Comparison of ENCODE assay signal across 15 mouse cellular contexts in the genomic region with DNA sequence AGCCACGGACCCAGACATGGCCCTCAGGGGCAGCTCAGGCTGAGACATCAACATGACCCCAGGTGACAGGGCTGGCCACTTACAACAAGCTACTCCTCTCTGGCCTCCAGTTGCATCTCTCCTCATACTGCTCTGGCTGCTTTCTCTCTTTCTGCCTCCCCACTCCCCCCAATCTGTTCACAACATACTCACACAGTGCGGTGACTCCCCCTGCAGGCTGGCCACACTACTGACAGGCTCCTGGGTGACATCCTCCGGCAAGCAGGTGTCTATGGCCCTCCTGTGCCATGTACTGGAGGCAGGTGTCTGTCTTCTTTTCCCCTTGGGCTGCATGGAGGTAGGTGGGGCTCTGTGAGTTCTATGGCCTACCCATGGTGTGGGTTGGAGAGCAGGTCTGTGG. TPM values are rescaled to one million over a fixed set of nuclear protein-coding genes. Genes with fewer than 3 reads are reported as not detected.
A peak's percentile ranks its signal among the peaks of the same experiment; 100 is the strongest.
DNase-seq lines count a peak whose midpoint lies in the region; ATAC-seq and TF ChIP-seq lines count a peak whose summit lies in the region.
"Had no signal": no experiment of that assay in that cellular context is flagged by ENCODE, and none has a peak within 500 bp of the region (broad histone marks: within the 10 kb centered on the region; RNA-seq: fewer than 3 reads in every experiment).

No protein-coding gene starts in this region.

- H3K27me3 ChIP-seq in kidney, postnatal 0 days (ENCODE audit: insufficient read depth, low read length), result no peaks in the 10 kb centered on the region
- no peaks in the 10 kb centered on the region for H3K27me3 ChIP-seq in stomach, postnatal 0 days (ENCODE audit: control insufficient read depth, insufficient read depth, low read length)

- no peak overlapping the region for H3K27ac ChIP-seq in kidney, postnatal 0 days
- no peak overlapping the region for H3K27ac ChIP-seq in stomach, postnatal 0 days (replicated peaks)
- H3K27ac ChIP-seq: liver, embryonic 13.5 days had no signal

- H3K4me3 ChIP-seq in kidney, postnatal 0 days (replicated peaks; ENCODE audit: low read depth, low read length), result no peak overlapping the region
- no peak overlapping the region for H3K4me3 ChIP-seq in stomach, postnatal 0 days (ENCODE audit: low read depth, low read length)
- H3K4me3 ChIP-seq: liver, embryonic 13.5 days; megakaryocyte, embryonic 14.5 days had no signal

- DNase-seq in kidney, postnatal 0 days (ENCODE audit: low spot score), result no peak
- DNase-seq in kidney, postnatal 14 days, result no peak
- DNase-seq in CD4-positive helper T cell, adult 2 months (ENCODE audit: low read depth, low spot score), result peak; percentile 34
- peak; percentile 35 for DNase-seq in R1 (ENCODE audit: low read depth, low spot score)
- no peak for DNase-seq in stomach, postnatal 0 days (ENCODE audit: low spot score)
- no peak for DNase-seq in left cerebral cortex, adult 8-10 months (ENCODE audit: low spot score in 2 of 2)
- no peak for DNase-seq in spleen, postnatal 4 days (ENCODE audit: low spot score in 2 of 2)
- DNase-seq: cerebellum, adult 8-10 months; heart, adult 11 months; heart, postnatal 10 days; liver, embryonic 13.5 days; right cerebral cortex, postnatal 25 days had no signal

- no peak overlapping the region for H3K4me2 ChIP-seq in kidney, postnatal 0 days (ENCODE audit: low read length)
- no peak overlapping the region for H3K4me2 ChIP-seq in stomach, postnatal 0 days (replicated peaks; ENCODE audit: low read depth)
- H3K4me2 ChIP-seq: liver, embryonic 13.5 days had no signal

- TF ChIP-seq EP300 in stomach, postnatal 0 days (optimal IDR thresholded peaks at IDR 0.05), result no peak

- 0 out of 2 replicates have a peak, but pooled peaks cover 5% of the 10 kb centered on the region for H3K36me3 ChIP-seq in kidney, postnatal 0 days (ENCODE audit: insufficient read depth, low read length)
- 0 out of 2 replicates have a peak, but pooled peaks cover 6% of the 10 kb centered on the region for H3K36me3 ChIP-seq in stomach, postnatal 0 days (ENCODE audit: control insufficient read depth, insufficient read depth, low read length)
- H3K36me3 ChIP-seq: G1E; liver, embryonic 13.5 days had no signal

- 84% methylated on average over 3 of the region's 3 CpGs for WGBS in kidney, postnatal 0 days
- WGBS in stomach, postnatal 0 days, result 83% methylated on average over 3 of the region's 3 CpGs

- peak; percentile 7; the same call in 1 of the 2 replicates for TF ChIP-seq CTCF in kidney, postnatal 0 days (IDR thresholded peaks at IDR 0.05; ENCODE audit: low read depth)
- peak; percentile 42 for TF ChIP-seq CTCF in stomach, postnatal 0 days (IDR thresholded peaks at IDR 0.05; ENCODE audit: low read depth)

- H3K4me1 ChIP-seq in kidney, postnatal 0 days (replicated peaks; ENCODE audit: insufficient read depth, low read length), result no peaks in the 10 kb centered on the region
- no peaks in the 10 kb centered on the region for H3K4me1 ChIP-seq in stomach, postnatal 0 days (replicated peaks; ENCODE audit: control insufficient read depth, insufficient read depth)

- H3K9ac ChIP-seq in kidney, postnatal 0 days (ENCODE audit: low read depth, low read length), result no peak overlapping the region
- no peak overlapping the region for H3K9ac ChIP-seq in stomach, postnatal 0 days (ENCODE audit: low read length)
- H3K9ac ChIP-seq: liver, embryonic 13.5 days had no signal

- H3K9me3 ChIP-seq in kidney, postnatal 0 days (replicated peaks; ENCODE audit: low read length), result no peaks in the 10 kb centered on the region
- no peaks in the 10 kb centered on the region for H3K9me3 ChIP-seq in stomach, postnatal 0 days (ENCODE audit: control insufficient read depth, low read length)
- H3K9me3 ChIP-seq: G1E; liver, embryonic 13.5 days had no signal

- ATAC-seq in kidney, postnatal 0 days (replicated peaks; ENCODE audit: low FRiP score, low read depth), result no peak
- 0 out of 2 replicates have a peak, but pooled peaks have one; percentile 13 for ATAC-seq in stomach, postnatal 0 days (ENCODE audit: low FRiP score, low TSS enrichment)

RNA-seq across cellular contexts. Expression of a gene that starts 7.9 kb away (rescaled TPM):
- 10.9 and 11.9 TPM in 2 replicates for polyA plus RNA-seq in kidney, postnatal 0 days (2015; fragmentation: Nextera tagmentation; extraction: Ambion mirVana)
- polyA plus RNA-seq in stomach, postnatal 0 days (2015; fragmentation: Nextera tagmentation; extraction: Ambion mirVana), result 8.1 and 8.9 TPM in 2 replicates
- 10 to 100 TPM; 29.6 to 33.3 (median 30.1) TPM for total RNA-seq in left cerebral cortex, adult 8-10 months (2022)

RNA-seq across cellular contexts. Expression of a gene that starts 44.3 kb away (rescaled TPM):
- 0.46 and 0.54 TPM in 2 replicates for polyA plus RNA-seq in kidney, postnatal 0 days (2015; fragmentation: Nextera tagmentation; extraction: Ambion mirVana)
- polyA plus RNA-seq in stomach, postnatal 0 days (2015; fragmentation: Nextera tagmentation; extraction: Ambion mirVana), result 0.51 and 0.53 TPM in 2 replicates
- 1 to 10 TPM in 3 of 4 experiments, under 1 TPM in 1; 0.98 to 3.2 (median 1.5) TPM for total RNA-seq in left cerebral cortex, adult 8-10 months (2022)
- polyA plus RNA-seq: G1E; large intestine, adult 2 months; liver, embryonic 13.5 days had no signal

RNA-seq across cellular contexts. Expression of a gene that starts 49.6 kb away (rescaled TPM):
- 16.7 and 17.3 TPM in 2 replicates for polyA plus RNA-seq in kidney, postnatal 0 days (2015; fragmentation: Nextera tagmentation; extraction: Ambion mirVana)
- polyA plus RNA-seq in stomach, postnatal 0 days (2015; fragmentation: Nextera tagmentation; extraction: Ambion mirVana), result 13.1 and 13.3 TPM in 2 replicates
- 10 to 100 TPM; 62.7 to 77.3 (median 68.8) TPM for total RNA-seq in left cerebral cortex, adult 8-10 months (2022)

RNA-seq across cellular contexts. Expression of a gene that starts 57.6 kb away (rescaled TPM):
- 81.0 and 88.4 TPM in 2 replicates for polyA plus RNA-seq in kidney, postnatal 0 days (2015; fragmentation: Nextera tagmentation; extraction: Ambion mirVana)
- polyA plus RNA-seq in stomach, postnatal 0 days (2015; fragmentation: Nextera tagmentation; extraction: Ambion mirVana), result 72.7 and 77.2 TPM in 2 replicates
- 100 to 1,000 TPM; 239 to 259 (median 249) TPM for total RNA-seq in left cerebral cortex, adult 8-10 months (2022)
- total RNA-seq: G1E had no signal
- polyA plus RNA-seq: G1E had no signal

Comparison
In these comparisons a context has a peak if more than half of its experiments do, and no peak if none do; other contexts are left out.
1. DNase-seq: peak in CD4-positive helper T cell, adult 2 months (single experiment) and R1 (single experiment); none in kidney, postnatal 0 days (single experiment), kidney, postnatal 14 days (single experiment), stomach, postnatal 0 days (single experiment), left cerebral cortex, adult 8-10 months (0 of 2) and spleen, postnatal 4 days (0 of 2).